Mouse (Mus musculus) neural tube, embryonic 15.5 days (tissue): ENCODE measurements around the gene Coro2b. TPM values are rescaled to one million over a fixed set of nuclear protein-coding genes. Genes with fewer than 3 reads are reported as not detected.

Experiments used
- ATAC-seq: fragments of 200-750 bp; cut with Nextera tagmentation; 2 replicates; pipeline ENCODE4 v1.8.0; 2017; ENCODE audit warnings: mild to moderate bottlenecking, moderate TSS enrichment, moderate library complexity; ENCODE audit not compliant: low FRiP score
- H3K27ac ChIP-seq: fragments of 300-500 bp; sonication (generic); replicated peaks from 2 replicates; pipeline ENCODE4 v1.5.1; 2015; ENCODE audit warnings: mild to moderate bottlenecking, inconsistent platforms
- H3K27me3 ChIP-seq: fragments of 300-500 bp; sonication (generic); replicated peaks from 2 replicates; pipeline ENCODE4 v1.6.1; 2015; ENCODE audit warnings: inconsistent platforms
- H3K36me3 ChIP-seq: fragments of 300-500 bp; sonication (generic); 2 replicates; pipeline ENCODE4 v1.6.1; 2015; ENCODE audit warnings: inconsistent platforms
- H3K4me1 ChIP-seq: fragments of 300-500 bp; sonication (generic); 2 replicates; pipeline ENCODE4 v1.6.1; 2015; ENCODE audit warnings: inconsistent platforms
- H3K4me2 ChIP-seq: fragments of 300-500 bp; sonication (generic); 2 replicates; pipeline ENCODE4 v1.6.1; 2015; ENCODE audit warnings: inconsistent platforms, mild to moderate bottlenecking, moderate library complexity
- H3K4me3 ChIP-seq: fragments of 300-500 bp; sonication (generic); replicated peaks from 2 replicates; pipeline ENCODE4 v1.5.1; 2015; ENCODE audit warnings: mild to moderate bottlenecking, inconsistent platforms
- H3K9ac ChIP-seq: fragments of 300-500 bp; sonication (generic); replicated peaks from 2 replicates; pipeline ENCODE4 v1.6.1; 2015; ENCODE audit warnings: mild to moderate bottlenecking, inconsistent platforms
- H3K9me3 ChIP-seq: fragments of 300-500 bp; sonication (generic); replicated peaks from 2 replicates; pipeline ENCODE4 v1.6.1; 2016; ENCODE audit warnings: inconsistent platforms
- WGBS: fragments of 180-500 bp; shearing (Covaris S2); methylation state at CpG from one replicate; pipeline ENCODE4 v1.1.7; 2015; ENCODE audit warnings: mixed read lengths; 5-methylcytosine and 5-hydroxymethylcytosine counted together
- polyA plus RNA-seq: library from polyadenylated mRNA; unstranded; fragments of >200 nt; fragmentation: Nextera tagmentation; extraction: Ambion mirVana; gene quantifications from 2 replicates; pipeline ENCODE4 v1.2.1, GENCODE M21; 2015

Gene Coro2b
- polyA plus RNA-seq, 1 experiment from 2014 or later = 38.2 TPM

DNA sequence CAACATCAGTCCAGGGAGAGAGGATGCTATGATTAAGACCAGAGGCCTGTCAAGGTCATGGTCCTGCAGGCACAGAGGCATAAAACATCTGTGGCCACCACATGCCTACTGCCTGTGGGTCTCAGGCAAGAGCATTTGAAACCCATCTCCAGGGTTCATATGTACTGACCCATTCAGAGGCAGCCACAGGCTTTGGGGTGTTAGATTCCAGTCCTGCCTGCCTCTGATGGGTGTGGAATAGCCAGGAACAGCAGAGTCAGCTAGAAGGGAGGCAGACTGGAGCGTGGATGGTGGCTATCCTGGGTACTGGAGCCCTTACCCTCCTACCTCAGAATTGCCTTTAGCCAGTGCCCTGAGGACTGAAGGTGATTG, 69.4 kb downstream of the Coro2b start:
- H3K4me3 ChIP-seq = no peak overlapping the region
- H3K9ac ChIP-seq = no peak overlapping the region

DNA sequence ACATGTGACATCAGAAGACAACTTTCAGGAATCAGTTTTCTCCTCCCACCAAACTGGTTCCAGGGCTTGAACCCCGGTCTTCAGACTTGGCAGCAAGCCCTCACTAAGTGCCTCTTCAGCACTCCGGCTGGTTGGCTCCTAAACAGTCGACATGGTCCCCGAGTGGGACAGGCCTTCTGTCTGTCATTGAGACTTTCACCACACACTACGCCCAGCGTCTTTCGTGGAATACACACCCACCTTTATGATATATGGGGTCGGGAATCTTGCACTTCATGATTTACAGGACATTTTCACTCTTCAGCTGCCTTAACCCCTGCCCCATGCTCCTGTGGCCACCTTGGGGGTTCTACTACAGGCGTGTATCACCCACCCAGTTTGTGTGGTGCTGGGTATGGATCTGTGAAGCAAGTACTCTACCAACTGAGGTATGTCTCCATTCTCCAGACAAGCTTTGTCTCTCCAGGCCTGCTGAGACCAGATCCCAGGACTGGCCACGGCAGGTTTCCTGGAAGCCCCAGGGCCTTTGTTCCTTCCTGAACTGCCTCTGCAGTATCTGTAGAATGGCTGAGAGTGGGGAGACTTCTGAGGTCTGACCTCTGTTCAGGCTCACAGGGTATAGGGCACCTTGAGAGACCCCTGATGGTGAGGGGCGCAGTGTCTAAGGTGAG, 70.0 kb downstream of the Coro2b start:
- ATAC-seq = no peak
- H3K27ac ChIP-seq = 0 out of 2 replicates have a peak overlapping the region, but pooled peaks have one; percentile 28
- H3K36me3 ChIP-seq = no peaks in the 10 kb centered on the region
- H3K27me3 ChIP-seq = no peaks in the 10 kb centered on the region
- H3K9ac ChIP-seq = no peak overlapping the region
- H3K9me3 ChIP-seq = no peaks in the 10 kb centered on the region
- WGBS = 86% methylated on average over 11 of the region's 11 CpGs
- H3K4me3 ChIP-seq = no peak overlapping the region
- no peak overlapping the region for H3K4me2 ChIP-seq
- peaks cover 31% of the 10 kb centered on the region for H3K4me1 ChIP-seq

More for the DNA sequence above, 69.4 kb downstream of the Coro2b start:
- no peak for ATAC-seq
- Histone ChIP-seq H3K4me1 (peaks cover 31% of the 10 kb centered on the region), H3K9me3 (no peaks in the 10 kb centered on the region), H3K4me2 (no peak overlapping the region), H3K27ac (0 out of 2 replicates have a peak overlapping the region, but pooled peaks have one; percentile 28), H3K27me3 (no peaks in the 10 kb centered on the region), H3K36me3 (no peaks in the 10 kb centered on the region)
- 60% methylated on average over 1 of the region's 1 CpGs for WGBS

DNA sequence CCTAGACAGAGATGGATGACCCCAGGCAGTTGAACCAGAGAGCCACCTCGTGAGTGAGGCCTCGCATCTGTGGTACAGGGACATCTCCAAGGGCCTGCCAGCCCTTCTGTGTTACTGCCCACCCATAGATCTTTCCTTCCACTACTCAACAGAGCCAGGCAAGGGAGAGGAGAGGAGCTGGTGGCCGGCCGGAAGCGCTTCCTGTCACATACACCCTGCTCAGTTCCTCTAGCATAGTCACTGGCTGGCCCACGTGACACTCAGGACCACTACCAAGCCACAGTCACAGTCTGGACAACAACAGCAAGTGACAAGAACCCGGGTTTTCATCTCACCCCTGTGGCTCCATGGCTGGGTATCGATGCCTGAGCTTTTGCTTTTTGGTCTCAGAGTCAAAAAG, 70.8 kb downstream of the Coro2b start:
- no peaks in the 10 kb centered on the region for H3K27me3 ChIP-seq
- H3K9ac ChIP-seq = no peak overlapping the region
- no peaks in the 10 kb centered on the region for H3K36me3 ChIP-seq
- 81% methylated on average over 8 of the region's 8 CpGs for WGBS
- no peaks in the 10 kb centered on the region for H3K9me3 ChIP-seq
- no peak for ATAC-seq
- no peak overlapping the region for H3K4me3 ChIP-seq
- H3K27ac ChIP-seq = no peak overlapping the region
- peaks cover 31% of the 10 kb centered on the region for H3K4me1 ChIP-seq
- no peak overlapping the region for H3K4me2 ChIP-seq

DNA sequence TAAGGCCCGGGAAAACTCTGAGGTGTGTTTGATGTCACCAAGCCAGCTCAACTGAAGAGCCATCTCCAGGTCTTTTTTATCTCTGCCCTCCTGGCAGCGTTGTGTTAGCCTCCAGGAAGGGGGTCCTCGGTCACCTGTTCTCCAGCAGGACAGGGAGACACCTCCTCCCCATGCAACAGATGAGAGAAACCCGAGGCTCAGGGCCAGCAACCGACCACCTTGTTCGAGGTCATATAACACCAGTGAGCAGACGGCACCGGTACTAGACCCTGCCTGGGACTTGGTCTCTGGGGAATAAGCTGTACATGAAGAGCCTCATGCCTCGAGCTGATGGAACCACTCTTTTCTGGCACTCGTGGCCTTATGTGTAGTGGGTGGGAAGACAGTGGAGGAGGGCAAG, 72.1 kb downstream of the Coro2b start:
- no peak for ATAC-seq
- no peaks in the 10 kb centered on the region for H3K36me3 ChIP-seq
- no peaks in the 10 kb centered on the region for H3K9me3 ChIP-seq
- H3K27me3 ChIP-seq = no peaks in the 10 kb centered on the region
- H3K4me2 ChIP-seq = no peak overlapping the region
- 79% methylated on average over 10 of the region's 10 CpGs for WGBS
- H3K4me3 ChIP-seq = no peak overlapping the region
- H3K4me1 ChIP-seq = peaks cover 25% of the 10 kb centered on the region
- no peak overlapping the region for H3K27ac ChIP-seq
- no peak overlapping the region for H3K9ac ChIP-seq

DNA sequence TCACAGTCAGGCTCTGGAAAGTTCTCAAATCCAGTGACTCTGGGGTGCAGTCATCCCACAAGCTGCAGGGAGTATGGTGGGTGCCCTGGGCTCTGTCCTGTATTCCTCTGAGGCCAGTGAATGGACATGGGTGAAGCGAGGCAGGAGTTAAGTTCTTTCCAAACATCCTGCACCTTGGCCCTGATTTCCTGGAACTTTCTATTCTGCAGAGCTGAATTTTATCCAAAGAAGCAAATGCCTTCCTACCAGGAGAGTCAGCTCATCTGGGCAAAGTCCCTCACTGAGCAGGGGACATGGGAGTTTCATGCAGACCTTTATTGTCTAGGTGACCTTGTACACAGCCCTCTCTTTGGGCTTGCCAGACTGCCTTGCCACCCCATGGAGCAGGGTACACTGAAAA, 75.1 kb downstream of the Coro2b start:
- H3K9me3 ChIP-seq = no peaks in the 10 kb centered on the region
- H3K4me1 ChIP-seq = peaks cover 5% of the 10 kb centered on the region
- H3K9ac ChIP-seq = no peak overlapping the region
- H3K27ac ChIP-seq = no peak overlapping the region
- no peak overlapping the region for H3K4me3 ChIP-seq
- no peak overlapping the region for H3K4me2 ChIP-seq
- no peaks in the 10 kb centered on the region for H3K27me3 ChIP-seq
- H3K36me3 ChIP-seq = no peaks in the 10 kb centered on the region
- 100% methylated on average over 1 of the region's 1 CpGs for WGBS
- ATAC-seq = no peak

DNA sequence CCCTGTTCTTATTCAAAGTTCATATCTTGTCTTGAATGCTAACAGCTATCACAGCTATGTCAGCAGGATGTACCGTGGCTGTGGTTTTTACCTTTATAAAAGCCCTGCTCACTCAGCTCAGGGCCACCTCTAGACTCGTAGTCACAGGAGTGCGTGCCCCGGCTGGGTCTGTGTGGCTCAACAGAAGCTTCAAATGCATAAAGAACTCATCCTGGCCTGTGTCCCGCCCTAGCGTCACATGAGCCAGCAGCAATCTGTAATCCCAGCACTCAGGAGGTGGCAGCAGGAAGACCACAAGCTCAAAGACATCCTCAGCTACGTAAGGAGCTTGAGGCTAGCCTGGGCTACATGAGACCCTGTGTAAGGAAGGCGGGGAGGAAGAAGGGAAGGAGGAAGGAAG, 75.7 kb downstream of the Coro2b start:
- H3K4me2 ChIP-seq = no peak overlapping the region
- WGBS = 81% methylated on average over 8 of the region's 8 CpGs
- no peak overlapping the region for H3K27ac ChIP-seq
- H3K27me3 ChIP-seq = no peaks in the 10 kb centered on the region
- H3K4me3 ChIP-seq = no peak overlapping the region
- H3K36me3 ChIP-seq = no peaks in the 10 kb centered on the region
- H3K9me3 ChIP-seq = no peaks in the 10 kb centered on the region
- H3K4me1 ChIP-seq = peaks cover 6% of the 10 kb centered on the region
- no peak for ATAC-seq
- no peak overlapping the region for H3K9ac ChIP-seq

DNA sequence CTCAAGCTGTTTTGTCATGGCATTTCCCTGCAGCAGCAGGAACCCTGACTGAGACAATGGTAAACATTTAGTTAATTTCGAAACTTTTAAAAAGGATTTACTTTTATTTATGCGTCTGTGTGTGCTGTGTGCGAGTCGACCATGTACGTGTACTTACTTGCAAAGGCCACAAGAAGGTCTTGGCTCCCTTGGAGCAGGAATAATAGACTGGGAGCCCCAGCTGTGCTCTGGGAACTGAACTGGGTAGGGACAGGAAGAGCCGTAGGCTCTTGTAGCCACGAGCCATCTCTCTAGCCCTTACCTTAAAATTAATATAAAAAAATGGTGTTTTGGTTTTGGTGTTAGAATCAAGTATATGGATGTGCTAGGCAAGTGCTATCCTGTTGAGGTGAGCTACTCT, 76.8 kb downstream of the Coro2b start:
- no peak overlapping the region for H3K4me2 ChIP-seq
- no peaks in the 10 kb centered on the region for H3K27me3 ChIP-seq
- H3K36me3 ChIP-seq = no peaks in the 10 kb centered on the region
- peaks cover 16% of the 10 kb centered on the region for H3K4me1 ChIP-seq
- no peak overlapping the region for H3K4me3 ChIP-seq
- 77% methylated on average over 7 of the region's 7 CpGs for WGBS
- no peak overlapping the region for H3K27ac ChIP-seq
- H3K9ac ChIP-seq = no peak overlapping the region
- ATAC-seq = no peak
- no peaks in the 10 kb centered on the region for H3K9me3 ChIP-seq

DNA sequence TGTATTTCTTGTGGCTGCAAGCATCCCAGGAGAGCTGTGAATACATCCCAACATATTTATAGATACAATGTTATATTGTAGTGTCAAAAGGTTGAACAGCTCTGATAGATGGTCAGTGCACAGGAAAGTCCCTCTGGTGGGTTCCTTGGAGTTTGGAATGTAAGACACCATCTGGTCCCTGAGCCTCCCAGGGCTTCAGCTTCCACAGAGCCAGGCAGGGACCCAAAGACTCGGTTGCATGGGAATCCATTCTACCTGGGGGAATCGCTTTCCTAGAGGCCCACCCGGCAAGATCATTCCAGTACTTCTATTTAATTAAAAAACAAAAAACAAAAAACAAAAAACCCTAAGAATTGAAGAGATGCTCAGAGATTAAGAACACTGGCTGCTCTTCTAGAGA, 78.4 kb downstream of the Coro2b start:
- Histone ChIP-seq H3K27me3 (no peaks in the 10 kb centered on the region), H3K9me3 (no peaks in the 10 kb centered on the region), H3K4me1 (peaks cover 17% of the 10 kb centered on the region), H3K27ac (no peak overlapping the region), H3K9ac (no peak overlapping the region), H3K36me3 (no peaks in the 10 kb centered on the region), H3K4me3 (no peak overlapping the region), H3K4me2 (no peak overlapping the region)
- WGBS = 65% methylated on average over 3 of the region's 3 CpGs
- ATAC-seq = no peak

DNA sequence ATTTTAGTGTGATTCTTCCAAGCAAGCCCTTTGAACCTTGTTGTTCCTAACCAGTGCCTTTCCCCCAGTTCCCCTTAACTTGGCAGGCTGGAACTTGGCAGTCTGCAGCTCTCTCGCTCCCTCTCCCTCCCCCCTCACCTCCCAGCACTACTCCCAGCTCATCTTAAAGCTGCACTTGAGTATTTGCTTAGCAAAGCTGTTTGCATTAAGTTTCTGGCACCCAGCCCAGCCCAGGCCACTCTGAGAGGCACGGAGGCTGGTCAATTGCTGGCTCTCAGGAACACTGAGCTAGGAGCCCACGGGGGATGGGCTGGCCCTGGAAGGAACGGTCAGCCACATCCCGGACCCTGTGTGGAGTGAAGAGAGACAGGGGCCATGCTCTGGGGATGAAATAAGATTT, 80.8 kb downstream of the Coro2b start:
- no peak overlapping the region for H3K4me3 ChIP-seq
- H3K4me2 ChIP-seq = no peak overlapping the region
- no peaks in the 10 kb centered on the region for H3K27me3 ChIP-seq
- ATAC-seq = peak; percentile 62
- H3K4me1 ChIP-seq = peaks cover 22% of the 10 kb centered on the region
- peaks cover 13% of the 10 kb centered on the region; the same call in 1 of the 2 replicates for H3K36me3 ChIP-seq
- no peaks in the 10 kb centered on the region for H3K9me3 ChIP-seq
- peak overlapping the region; percentile 58 for H3K27ac ChIP-seq
- 31% methylated on average over 5 of the region's 5 CpGs for WGBS
- no peak overlapping the region for H3K9ac ChIP-seq

DNA sequence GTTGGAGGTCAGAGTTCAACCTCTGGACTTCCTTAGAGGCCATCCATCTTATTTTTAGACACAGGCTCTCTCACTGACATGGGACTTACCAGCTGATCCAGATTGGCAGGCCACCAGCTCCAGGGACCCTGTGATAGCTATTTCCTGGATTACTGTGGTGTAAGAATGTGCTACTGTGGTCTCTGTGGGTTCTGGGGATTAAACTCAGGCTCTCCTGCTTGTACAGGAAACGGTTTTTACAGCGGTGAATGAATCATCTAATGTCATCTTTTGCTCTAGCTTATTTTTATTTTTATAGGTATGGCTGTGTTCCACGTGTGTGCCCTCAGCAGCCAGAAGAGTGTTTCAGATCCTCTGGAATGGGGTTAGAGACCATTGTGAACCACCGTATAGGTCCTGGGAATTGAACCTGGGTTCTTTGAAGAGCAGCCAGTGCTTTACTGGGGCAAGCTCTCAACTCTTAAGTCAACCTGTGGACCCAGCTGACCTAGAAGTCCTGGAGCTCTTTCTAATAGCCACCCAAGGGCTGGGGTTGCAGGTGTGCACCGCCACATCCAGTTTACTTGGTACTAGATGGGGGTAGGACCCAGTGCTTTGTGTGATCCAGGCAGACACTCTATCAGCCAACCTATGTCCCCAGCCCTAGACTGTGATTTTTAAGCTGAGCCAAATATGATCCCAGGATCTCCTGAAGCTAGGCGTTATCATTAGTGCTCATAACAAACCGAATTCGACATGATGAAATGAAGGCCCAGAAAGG, 81.5 kb downstream of the Coro2b start:
- H3K9me3 ChIP-seq = no peaks in the 10 kb centered on the region
- 78% methylated on average over 8 of the region's 8 CpGs for WGBS
- H3K4me3 ChIP-seq = no peak overlapping the region
- H3K36me3 ChIP-seq = peaks cover 13% of the 10 kb centered on the region; the same call in 1 of the 2 replicates
- no peak overlapping the region for H3K9ac ChIP-seq
- H3K4me2 ChIP-seq = no peak overlapping the region
- H3K27ac ChIP-seq = peak overlapping the region; percentile 58
- ATAC-seq = no peak
- no peaks in the 10 kb centered on the region for H3K27me3 ChIP-seq
- H3K4me1 ChIP-seq = peaks cover 22% of the 10 kb centered on the region

DNA sequence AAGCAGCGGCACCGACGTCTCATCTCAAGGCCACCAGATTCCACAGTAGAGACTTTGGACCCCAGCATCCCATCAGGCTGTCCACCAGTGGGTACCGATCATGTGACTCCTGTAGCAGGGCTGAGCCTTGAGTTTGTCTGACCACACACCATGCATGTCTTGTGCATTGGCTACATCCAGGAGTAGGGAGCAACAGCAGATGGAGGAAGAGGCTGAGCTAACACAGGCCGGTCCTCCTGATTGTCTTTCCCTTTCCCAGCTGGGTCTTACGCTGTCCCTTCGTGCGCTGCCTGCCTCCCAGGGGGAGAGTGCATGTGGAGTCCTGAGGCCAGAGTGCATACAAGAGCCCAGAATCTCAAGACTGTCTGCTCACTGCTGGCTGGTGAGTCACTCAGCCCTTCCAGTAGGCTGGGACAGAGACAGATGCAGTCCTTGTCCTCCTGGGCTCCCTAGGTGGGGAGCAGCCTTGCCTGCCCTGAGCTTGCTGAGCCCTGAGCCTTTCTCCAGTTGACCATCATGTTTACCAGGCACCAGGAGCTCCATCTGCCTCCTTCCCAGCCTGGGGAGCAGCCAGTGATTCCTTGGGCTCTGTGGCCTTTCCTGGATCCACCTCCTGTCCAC, 84.4 kb downstream of the Coro2b start:
- H3K27me3 ChIP-seq = no peaks in the 10 kb centered on the region
- H3K27ac ChIP-seq = no peak overlapping the region
- H3K4me3 ChIP-seq = no peak overlapping the region
- no peak overlapping the region for H3K4me2 ChIP-seq
- peaks cover 13% of the 10 kb centered on the region; the same call in 1 of the 2 replicates for H3K36me3 ChIP-seq
- WGBS = 92% methylated on average over 7 of the region's 8 CpGs
- H3K9me3 ChIP-seq = no peaks in the 10 kb centered on the region
- peaks cover 18% of the 10 kb centered on the region for H3K4me1 ChIP-seq
- H3K9ac ChIP-seq = no peak overlapping the region
- no peak for ATAC-seq
